Mouse (Mus musculus) erythroid progenitor cell, adult 5-6 weeks (primary cell): Measurements from ENCODE around the gene Smc1a. TPM values are rescaled to one million over a fixed set of nuclear protein-coding genes. Genes with fewer than 3 reads are reported as not detected.
A peak's percentile ranks its signal among the peaks of the same experiment; 100 is the strongest.
"Not testable (repeated sequence)": the region's sequence is repeated elsewhere in the genome, so short reads cannot be mapped to it uniquely, and the experiment has no call there.

Source experiments
- ATAC-seq: replicated peaks from 2 replicates; pipeline ENCODE4 v1.8.0; 2016; ENCODE audit warnings: moderate number of reproducible peaks, mild to moderate bottlenecking, moderate TSS enrichment, inconsistent platforms; ENCODE audit not compliant: poor library complexity, low FRiP score, severe bottlenecking
- total RNA-seq, 2 experiments: library from RNA; stranded (forward) in 1 of 2; stranded (reverse) in 1 of 2; fragments of 150-400 nt in 1 of 2; fragments of 186-747, 209-891 nt in 1 of 2; gene quantifications; 2 replicates each; pipeline versions ENCODE4 v1.2.3 to v1.2.4; 2015 to 2017; ENCODE audit warnings: low replicate concordance in 2 of 2

The Smc1a gene
- total RNA-seq (2015; ENCODE audit: low replicate concordance) (172 TPM in 2 replicates), total RNA-seq (2017; ENCODE audit: low replicate concordance) (304 and 351 TPM in 2 replicates)

DNA sequence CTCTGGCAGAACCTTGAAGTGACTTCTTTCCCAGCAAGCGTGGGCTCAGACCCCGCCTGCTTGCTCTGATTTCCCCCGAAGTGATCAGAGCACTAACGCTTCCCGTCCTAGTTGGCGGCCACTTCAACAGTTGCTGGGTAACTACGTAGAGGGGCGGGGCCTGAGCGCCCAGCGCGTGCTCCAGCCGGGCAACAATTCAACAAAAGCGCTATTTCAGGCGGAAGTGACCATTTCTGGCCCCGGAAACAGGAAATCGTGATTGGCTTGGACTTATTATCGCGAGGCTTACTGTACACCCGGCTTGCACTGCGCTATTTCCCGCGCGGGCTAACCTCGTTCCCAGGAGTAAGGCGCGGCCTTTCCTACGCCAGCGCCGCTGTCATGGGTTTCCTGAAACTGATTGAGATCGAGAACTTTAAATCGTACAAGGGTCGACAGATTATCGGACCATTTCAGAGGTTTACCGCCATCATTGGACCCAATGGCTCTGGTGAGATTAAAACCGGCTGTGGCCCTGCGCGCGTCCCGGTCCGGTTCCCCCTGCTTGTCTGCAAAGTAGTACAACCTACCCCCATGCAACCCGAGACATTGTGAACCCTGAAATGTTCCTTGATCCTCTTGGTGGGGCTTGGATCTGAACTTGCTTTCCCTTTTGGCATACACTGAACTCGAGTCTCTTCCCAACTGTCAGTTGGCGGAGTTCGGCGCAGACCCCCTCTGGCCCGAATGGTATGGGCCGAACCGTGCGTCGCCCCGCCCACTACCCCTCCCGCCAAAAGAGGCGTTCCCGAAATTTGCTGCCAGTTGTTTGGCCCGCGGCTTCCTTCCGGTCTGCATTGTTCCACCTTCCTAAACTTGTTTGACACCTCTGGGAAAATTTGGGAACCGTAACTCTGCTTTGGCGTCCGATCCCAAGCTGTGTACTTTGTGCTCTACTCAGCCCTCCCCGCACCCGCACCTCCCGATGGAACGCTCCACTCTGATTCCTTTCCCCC, at the start of gene Smc1a, which contains the start of gene Ribc1:
Gene Smc1a (plus strand): TSS at position 278 of the 995 bp plus-strand sequence.
Gene Ribc1 (minus strand): TSS at position 145 of the 995 bp plus-strand sequence.
- ATAC-seq = peak; percentile 94

DNA sequence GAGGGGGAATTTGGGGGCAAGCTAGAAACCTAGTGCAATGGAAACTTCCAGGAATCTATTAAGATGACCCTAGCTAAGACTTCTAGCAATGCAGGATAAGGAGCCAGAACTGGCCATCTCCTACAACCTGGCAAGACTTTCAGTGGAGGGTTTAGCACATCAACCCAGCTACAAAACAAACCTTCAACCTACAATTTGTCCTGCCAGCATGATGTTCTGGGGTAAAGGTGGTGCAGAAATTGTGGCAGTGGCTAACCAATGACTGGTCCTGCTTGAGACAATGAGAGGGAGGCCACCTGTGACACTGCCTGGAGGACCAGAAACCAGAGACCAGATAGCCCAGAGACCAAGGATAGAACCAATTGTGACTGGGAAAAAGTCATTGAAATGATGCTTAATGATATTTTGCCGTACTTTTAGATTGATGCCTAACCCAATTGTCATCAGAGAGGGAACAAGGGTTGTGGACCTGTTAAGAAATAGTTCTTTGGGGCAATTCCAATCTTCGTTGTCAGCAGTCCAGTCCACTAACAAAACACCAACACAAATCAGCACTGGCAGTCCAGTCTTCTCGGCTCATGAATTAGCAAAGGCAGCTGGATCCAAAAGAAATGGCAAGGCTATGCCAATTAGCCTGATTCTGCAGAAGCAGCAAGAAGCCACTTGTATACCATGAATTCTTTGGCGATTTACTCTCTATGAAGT, 17.1 kb upstream of the Smc1a start:
- ATAC-seq = no peak

DNA sequence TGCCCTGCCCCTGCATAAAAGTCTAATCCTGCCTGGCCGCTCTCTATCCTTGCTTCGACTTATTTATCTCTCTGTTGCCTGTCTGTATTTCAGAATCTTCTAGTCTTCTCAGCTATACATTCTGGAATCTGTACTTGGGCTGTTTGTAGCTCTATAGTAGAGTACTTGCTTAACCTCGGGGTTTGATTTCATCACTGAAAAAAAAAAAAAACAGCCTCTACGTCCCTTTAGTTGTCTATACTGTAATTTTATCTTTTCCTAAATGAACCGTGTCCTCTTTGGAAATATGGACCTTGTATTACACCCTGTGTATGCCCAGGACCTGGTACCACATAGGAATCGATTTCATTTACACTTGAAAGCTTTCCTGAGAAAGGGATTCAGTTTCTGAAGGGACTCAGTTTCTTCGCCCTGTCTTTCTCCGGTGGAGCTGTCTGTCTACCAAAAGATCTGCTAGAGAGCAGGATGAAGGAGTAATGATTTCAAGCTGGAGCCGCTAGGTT, 15.0 kb upstream of the Smc1a start:
- 0 out of 2 replicates have a peak, but pooled peaks have one; percentile 13 for ATAC-seq

DNA sequence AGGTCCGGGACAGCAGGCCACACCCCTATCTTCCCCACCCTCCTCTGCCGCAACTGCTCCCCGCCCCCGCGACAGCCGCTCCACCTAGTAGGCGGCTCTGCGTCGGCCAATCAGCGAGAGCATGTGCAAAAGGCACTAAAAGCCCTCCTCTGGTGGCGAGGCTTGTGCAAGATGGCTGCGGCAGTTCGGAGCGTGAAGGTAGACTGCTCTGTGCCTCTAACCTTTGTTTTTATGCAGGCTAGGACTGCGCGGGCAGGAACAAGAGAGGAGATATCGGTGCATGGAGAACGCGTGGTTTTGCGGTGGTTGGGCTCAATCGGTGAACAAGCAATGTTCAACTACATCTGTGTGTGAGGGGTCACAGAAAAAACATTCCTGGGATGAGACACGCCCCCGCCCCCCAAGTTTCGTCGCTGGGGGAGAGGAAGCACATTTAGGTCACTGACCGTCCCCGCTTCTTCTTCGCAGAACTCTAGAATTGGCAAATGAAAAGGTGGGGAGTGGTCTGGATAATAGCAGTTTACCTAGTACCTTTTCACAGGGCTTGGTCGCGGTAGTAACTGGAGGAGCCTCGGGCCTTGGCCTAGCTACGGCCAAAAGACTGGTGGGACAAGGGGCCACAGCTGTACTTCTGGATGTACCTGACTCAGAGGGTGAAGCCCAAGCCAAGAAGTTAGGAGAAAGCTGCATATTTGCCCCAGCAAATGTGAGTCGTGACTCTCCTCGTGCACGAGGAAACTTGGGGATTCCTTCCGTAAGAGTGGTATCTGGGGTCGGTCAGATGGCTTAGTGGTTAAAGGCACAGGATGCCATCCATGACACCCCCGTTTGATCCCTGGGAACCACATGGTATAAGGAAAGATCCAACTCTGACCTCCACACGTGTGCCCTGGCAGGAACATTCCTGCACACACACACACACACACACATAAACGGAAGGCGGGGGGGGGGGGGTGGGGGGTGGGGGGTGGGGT, 14.2 kb upstream of the Smc1a start, which contains the start of gene Hsd17b10:
Gene Hsd17b10 (plus strand): TSS at position 109 of the 974 bp plus-strand sequence.
- ATAC-seq = peak; percentile 100

DNA sequence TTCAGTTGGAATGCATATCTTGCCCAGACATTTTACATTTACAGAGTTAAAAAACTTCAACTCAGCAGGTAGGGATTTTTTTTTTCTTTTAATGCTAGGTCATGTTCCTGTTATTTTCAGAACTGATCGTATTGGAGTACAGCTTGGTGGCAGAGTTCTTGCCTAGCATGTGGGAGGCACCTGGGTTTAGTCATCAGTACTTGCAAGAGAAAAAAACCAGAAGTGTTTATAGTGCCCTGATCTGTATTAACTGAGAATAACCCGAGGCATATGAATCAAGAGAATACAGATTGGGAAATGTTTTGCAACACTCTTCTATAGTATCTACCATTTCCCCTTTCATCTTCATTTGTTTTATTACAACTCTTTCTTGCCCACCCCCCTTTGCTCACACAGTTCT, 13.4 kb upstream of the Smc1a start:
- no peak for ATAC-seq

DNA sequence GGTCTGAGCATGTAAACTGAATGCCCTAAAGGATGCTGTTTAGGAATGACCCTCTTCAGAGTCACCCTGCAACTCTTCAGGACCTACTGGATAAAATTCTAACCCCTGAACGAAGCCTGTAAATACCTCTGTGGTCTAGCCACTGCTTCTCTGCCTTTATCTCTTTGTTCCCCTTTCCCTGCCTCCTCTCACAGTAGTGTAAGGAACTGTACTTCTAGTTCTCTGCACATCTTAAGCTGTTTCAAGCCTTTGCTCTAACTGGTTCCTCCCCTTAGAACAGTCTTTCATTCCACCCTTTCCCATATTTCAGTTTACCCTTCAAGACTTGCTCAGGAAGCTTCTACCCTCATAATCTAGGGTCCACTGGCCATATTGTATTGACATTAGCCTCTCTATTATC, 8.4 kb upstream of the Smc1a start:
- ATAC-seq = no peak

DNA sequence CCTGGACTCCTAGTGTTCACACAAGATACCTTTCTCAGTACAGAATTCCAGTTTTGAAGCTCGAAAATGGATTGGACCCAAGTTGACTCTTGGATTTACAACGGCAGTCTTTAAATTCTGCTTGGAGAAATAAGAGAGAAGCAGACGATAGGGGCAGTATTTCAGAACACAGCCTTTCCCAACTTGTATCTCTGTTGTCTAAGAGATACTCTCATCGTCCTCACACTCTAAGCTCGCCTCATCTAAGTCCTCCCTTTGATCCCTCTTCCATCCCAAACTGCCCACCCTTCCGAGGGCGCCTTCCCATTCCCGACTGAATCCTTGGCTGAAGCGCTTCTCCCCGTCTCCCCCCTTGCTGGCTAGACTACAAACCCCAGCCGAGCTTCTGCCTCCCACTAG, 477 bp upstream of the Smc1a start:
- peak; percentile 26; the same call in 1 of the 2 replicates for ATAC-seq

DNA sequence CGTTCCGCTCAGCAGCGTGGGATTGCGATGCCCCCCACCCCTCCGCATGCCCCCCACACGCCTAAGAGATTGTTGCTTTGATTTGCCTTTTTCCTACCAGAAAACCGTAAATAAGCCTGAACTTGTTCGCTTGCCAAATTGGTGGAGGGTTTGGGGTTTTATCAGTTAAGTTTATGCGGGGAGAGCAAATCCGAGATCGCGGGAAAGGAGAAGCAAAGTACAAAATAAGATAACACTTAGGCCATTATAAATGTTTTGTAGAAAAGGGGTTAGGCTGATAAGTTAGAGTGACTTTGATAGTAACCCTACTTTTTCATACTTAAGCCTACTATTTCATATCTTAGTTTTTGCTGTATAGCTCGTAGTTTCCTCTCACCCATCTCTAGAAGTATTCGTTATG, 958 bp downstream of the Smc1a start:
- ATAC-seq = no peak

DNA sequence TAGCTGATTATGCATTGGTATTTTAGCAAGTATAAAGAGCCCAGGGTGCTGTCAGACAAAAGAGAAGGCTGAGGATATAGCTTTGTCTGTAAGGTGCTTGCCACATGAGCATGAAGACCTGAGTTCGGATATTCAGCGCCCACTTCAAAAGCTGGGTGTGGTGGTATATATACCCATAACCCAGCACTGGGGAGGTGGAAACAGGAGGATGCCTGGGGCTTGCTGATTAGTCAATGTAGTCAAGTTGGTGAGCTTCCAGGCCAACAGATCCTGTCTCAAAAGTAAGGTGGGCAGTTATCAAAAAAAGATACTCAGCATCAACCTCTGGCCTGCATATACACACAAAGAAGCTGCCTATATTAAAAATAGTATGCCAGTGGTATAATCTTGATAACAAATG, 3.1 kb downstream of the Smc1a start:
- 0 out of 2 replicates have a peak, but pooled peaks have one; percentile 30 for ATAC-seq

DNA sequence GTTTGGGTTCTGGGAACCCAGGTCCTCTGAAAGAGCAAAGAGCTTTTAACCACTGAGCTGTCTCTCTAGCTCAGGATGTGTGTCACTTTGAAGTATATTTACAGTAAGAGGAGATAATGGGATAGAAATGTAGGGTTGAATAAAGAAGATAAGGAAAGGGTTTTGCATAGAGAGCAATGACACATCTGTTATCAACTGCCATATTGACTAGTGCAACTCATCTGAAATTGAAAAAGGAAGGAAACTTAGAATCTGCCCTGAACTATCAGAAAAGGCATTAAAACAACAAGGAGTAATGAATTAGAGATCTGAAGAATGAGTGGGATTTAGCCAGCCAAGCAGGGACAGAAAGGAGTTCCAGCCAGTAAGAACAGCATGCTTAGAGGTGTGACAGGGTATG, 23.6 kb downstream of the Smc1a start:
- no peak for ATAC-seq

DNA sequence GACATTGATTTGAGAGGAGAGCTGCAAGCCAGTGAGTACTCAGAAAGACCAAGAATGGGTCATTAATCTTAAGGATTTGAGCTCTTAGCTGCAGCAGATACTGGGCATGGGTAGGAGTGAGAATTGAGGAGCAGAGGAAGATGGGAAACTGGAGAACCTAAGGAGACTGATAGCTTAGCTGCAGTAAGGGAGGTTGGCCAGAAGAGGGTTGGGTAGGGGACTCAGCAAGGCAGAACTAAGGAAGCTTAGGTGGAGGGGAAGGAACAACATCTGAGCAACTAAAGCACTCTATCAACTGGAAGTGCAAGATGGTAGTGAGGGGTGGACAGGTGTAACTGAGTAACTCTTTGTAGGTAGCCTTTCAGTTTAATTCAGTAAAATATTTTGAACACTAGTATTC, 31.0 kb downstream of the Smc1a start:
- no peak for ATAC-seq

DNA sequence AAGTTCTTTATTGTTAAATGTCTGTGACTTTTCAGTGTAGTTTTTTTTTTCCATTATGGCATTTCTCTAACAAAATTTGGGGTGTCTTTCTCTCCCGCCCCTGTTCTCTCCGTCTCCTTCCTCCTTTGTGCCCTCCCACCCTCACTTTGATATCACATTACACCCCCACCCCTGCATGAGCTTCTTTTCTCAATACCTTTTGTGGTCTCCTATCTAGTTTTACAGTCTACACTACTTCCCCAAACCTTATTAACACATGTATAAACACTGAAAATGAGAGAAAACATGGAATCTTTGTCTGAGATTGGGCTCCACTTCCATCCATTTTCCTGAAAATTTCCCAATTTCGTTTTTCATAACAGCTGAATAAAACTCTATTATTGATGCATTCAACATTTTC, 36.3 kb downstream of the Smc1a start:
- ATAC-seq = no peak

DNA sequence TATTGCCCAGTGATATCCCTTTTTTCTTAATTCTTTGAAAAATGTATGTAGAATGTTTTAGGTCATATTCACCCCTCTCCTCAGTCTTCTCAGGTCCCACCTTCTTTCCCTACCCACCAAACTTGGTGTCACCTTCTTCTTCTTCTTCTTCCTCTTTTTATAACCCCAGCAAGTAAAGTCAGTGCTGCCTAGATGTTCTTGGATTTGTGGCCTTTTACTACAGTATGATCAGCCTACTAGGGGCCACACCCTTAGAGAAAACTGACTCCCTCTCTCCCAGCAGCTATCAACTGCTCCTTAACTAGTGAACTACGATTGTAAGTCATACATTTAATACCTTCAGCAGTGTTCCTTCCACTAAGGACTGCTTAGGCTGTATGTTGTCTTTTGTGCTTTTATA, 37.9 kb downstream of the Smc1a start:
- ATAC-seq = no peak

DNA sequence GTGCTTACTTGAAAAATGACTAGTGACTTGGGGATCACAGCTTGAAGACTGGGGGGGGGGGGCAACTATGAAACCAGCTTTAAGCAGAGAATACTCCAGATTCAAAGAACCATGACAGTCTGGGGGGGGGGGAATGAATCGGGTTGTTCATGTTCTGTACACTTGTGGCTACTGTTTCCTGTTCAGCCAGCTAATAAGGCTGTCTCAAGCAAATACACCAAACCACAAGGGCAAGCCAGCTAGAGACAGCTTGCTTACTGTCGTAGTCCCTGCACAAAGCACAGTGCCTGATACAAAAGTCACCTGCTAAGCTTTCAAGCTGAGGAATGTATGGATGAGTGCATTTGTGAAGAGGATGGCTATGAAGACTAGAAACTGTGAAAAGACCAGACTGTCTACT, 49.4 kb downstream of the Smc1a start:
- no peak for ATAC-seq

DNA sequence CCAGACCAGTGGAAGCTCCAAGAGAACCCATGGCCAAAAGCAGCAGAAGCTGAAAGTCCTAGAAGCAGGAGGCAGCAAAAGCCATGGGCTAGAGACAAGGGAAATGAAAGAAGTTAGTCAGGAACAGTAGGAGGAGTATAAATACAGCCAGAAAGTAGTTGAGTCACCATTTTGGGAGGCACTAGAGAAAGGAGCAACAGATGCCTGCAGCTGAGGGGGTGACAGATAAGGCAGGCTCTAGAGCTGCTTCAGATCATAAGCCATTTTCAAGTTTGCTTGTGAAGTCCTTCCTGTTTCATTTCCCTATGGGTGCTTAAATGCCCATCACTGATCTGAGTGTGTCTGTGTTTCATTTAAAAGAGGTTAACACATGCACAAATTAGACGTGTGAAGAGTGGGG, 51.6 kb downstream of the Smc1a start:
- no peak for ATAC-seq

DNA sequence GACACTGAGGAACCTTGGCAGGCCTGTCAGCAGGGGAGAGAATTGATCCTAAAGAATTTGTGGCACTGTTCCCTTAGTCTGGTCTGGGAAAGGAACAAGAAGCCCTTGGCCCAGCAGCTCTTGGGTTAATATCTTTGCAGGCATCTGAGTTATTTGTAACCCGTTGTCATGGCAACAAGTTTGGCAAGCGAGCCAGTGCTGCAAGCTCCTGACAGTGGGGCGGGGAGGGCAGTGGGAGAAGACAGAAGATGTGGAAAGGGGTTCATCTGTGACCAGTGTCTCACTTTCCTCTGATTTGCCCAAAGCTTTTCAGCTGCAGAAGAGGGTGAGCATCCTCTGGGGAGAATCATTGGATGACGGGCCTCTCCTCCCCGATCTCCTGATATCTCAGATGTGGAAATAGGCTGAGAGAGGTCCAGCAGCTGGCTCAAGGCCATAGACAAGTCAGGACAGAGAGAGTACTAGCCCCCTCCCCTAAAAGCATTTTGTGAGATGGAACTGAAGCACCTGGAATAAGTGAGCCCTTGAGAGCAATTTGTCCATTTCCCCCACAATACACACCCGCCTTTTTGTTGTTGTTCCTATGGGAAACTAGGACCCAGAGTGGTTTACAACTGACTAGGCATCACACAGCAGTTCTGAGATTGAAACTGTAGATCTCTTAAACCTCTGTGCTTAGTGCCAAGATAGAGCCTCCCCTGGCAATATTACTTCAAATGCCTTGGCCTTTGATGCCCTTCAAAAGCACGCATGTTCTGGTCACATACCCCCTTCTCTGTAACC, 73.8 kb downstream of the Smc1a start:
- ATAC-seq = not testable (repeated sequence)

DNA sequence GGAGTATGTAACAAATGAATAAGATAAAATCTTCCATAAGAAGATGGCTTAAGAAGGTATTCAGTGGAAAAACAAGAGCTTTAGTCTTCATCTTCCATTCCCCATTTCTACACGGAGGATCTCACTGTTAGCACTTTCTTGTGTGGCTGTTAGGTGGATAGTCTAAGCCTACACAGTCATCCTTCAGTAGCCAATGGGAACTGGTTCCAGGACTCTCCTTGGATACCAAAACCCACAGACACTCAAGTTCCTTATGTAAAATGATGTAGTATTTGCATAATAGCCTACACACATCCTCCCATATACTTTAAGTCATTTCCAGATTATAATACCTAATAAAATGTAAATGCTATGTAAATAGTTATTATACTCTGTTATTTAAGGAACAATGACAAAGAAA, 81.3 kb downstream of the Smc1a start:
- no peak for ATAC-seq
